Mouse (Mus musculus): ENCODE measurements around the gene Akr1c12.

- TF ChIP-seq CTCF (IDR thresholded peaks at IDR 0.05; ENCODE audit: control insufficient read depth, insufficient read depth, insufficient read length) = no peak
- no peak for TF ChIP-seq MYOG (IDR thresholded peaks at IDR 0.05; ENCODE audit: control insufficient read depth, extremely low read depth, insufficient read length)
- no peak for TF ChIP-seq MYOD1 (IDR thresholded peaks at IDR 0.05; ENCODE audit: control insufficient read depth, insufficient read length, low read depth)
- TF ChIP-seq USF1 (IDR thresholded peaks at IDR 0.05; ENCODE audit: low read depth) = no peak
- no peak for TF ChIP-seq FOSL1 (IDR thresholded peaks at IDR 0.05; ENCODE audit: insufficient read depth, low read length, poor library complexity, severe bottlenecking)
- no peak for TF ChIP-seq MAX (IDR thresholded peaks at IDR 0.05)
Observed at GRCm38 (mm10) chr13:4244861-4245559, 34.2 kb downstream of the Akr1c12 start.

Data from C2C12 (cell line).